Mouse (Mus musculus) E14TG2a.4 (cell line): ENCODE measurements around the gene Zfp113.
"Not testable (repeated sequence)": the region's sequence is repeated elsewhere in the genome, so short reads cannot be mapped to it uniquely, and the experiment has no call there.

Experiments
- CTCF ChIP-seq: conservative IDR thresholded peaks from 2 replicates; pipeline ENCODE4 v1.5.1; 2014; ENCODE audit warnings: low read length
- POU5F1 ChIP-seq: IDR thresholded peaks from 2 replicates; pipeline ENCODE4 v1.6.1; 2014; ENCODE audit warnings: low read length, borderline replicate concordance

GRCm38 (mm10) chr5:138109847-138110396, 45.6 kb downstream of the Zfp113 start:
- peak; percentile 25 for TF ChIP-seq CTCF
- not testable (repeated sequence) for TF ChIP-seq POU5F1
